Mouse (Mus musculus) adrenal gland, postnatal 10 days (tissue): ENCODE results near the gene Emc10. TPM values are rescaled to one million over a fixed set of nuclear protein-coding genes. Genes with fewer than 3 reads are reported as not detected.

ENCODE experiments used
- microRNA-seq: library from miRNA; unstranded; fragments of <30 nt; microRNA quantifications from one replicate; pipeline ENCODE4 v1.2.0, GENCODE M21; 2021
- total RNA-seq, 2 experiments: library from RNA; stranded (reverse); gene quantifications; 2 replicates each; pipeline ENCODE4 v1.2.3; 2021

The Emc10 gene
- total RNA-seq, 2 experiments from 2014 or later, result 88.8 to 91.1 TPM

Small RNAs within 50 kb of the gene (microRNA-seq; reads per million reads assigned to microRNA genes)
- gene Mir7052 (1.4 reads per million), gene Mir7053 (not detected)

Other genes with a start within 250 kb of the Emc10 start
- under 1 TPM; 0.67 to 0.78 TPM for gene 1700028J19Rik, start 249.8 kb downstream of the Emc10 start, total RNA-seq
- gene 2410002F23Rik, start 249.8 kb downstream of the Emc10 start, total RNA-seq, result 100 to 1,000 TPM in 1 of 2 experiments, 10 to 100 TPM in 1; 92.1 to 104 TPM
- not detected for gene Acp4, start 239.2 kb downstream of the Emc10 start, total RNA-seq
- gene Gm15517, start 235.1 kb downstream of the Emc10 start, total RNA-seq, result not detected
- gene Clec11a, start 189.6 kb downstream of the Emc10 start, total RNA-seq, result 1 to 10 TPM; 4.2 to 5.4 TPM
- 1 to 10 TPM; 4.3 to 6.3 TPM for gene Shank1, start 186.3 kb downstream of the Emc10 start, total RNA-seq
- gene Syt3, start 112.4 kb downstream of the Emc10 start, total RNA-seq, result 1 to 10 TPM; 2.5 to 4.2 TPM
- gene 1700008O03Rik, start 110.7 kb downstream of the Emc10 start, total RNA-seq, result 1 to 10 TPM in 1 of 2 experiments, under 1 TPM in 1; 0.57 to 1.4 TPM
- 10 to 100 TPM in 1 of 2 experiments, 1 to 10 TPM in 1; 5.5 to 10.0 TPM for gene Lrrc4b, start 67.5 kb downstream of the Emc10 start, total RNA-seq
- 10 to 100 TPM in 1 of 2 experiments, 1 to 10 TPM in 1; 8.4 to 14.5 TPM for gene Aspdh, start 31.1 kb downstream of the Emc10 start, total RNA-seq
- 10 to 100 TPM; 42.2 to 52.0 TPM for gene Josd2, start 28.5 kb downstream of the Emc10 start, total RNA-seq
- gene Fam71e1, start 52 bp upstream of the Emc10 start, total RNA-seq, result 10 to 100 TPM; 12.4 to 16.0 TPM
- 10 to 100 TPM; 31.9 to 40.8 TPM for gene Mybpc2, start 28.1 kb upstream of the Emc10 start, total RNA-seq
- 1 to 10 TPM; 6.5 to 7.3 TPM for gene Spib, start 35.5 kb upstream of the Emc10 start, total RNA-seq
- 10 to 100 TPM; 20.6 to 30.7 TPM for gene Pold1, start 52.3 kb upstream of the Emc10 start, total RNA-seq
- gene Nr1h2, start 57.4 kb upstream of the Emc10 start, total RNA-seq, result 10 to 100 TPM; 90.7 to 91.0 TPM
- gene Napsa, start 75.9 kb upstream of the Emc10 start, total RNA-seq, result 1 to 10 TPM; 3.2 to 3.9 TPM
- 1 to 10 TPM; 4.7 to 4.8 TPM for gene Kcnc3, start 94.1 kb upstream of the Emc10 start, total RNA-seq
- gene Myh14, start 174.3 kb upstream of the Emc10 start, total RNA-seq, result 1 to 10 TPM; 5.5 to 9.8 TPM
- gene Izumo2, start 212.2 kb upstream of the Emc10 start, total RNA-seq, result not detected